ENCODE assay signal across 18 mouse cellular contexts in the genomic region with DNA sequence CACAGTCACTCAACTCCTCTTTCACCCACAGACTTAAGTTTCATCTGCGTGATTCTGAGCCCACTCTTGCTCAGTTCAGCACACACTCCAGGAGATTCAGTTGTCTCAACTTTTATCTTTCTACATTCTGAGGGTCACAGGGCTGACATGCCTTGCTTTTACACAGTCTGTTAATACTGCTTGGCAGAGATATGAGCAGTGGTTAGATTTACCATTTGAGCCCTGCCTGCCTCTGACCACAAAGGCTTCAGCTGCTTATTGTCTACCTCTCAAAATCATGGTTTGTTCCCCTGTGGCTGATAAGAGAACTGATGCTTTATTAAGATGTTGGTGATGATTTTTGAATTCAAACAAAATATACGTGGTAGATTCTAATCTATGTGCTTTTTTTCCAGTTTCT.
"Had no signal": no experiment of that assay in that cellular context is flagged by ENCODE, and none has a peak within 500 bp of the region (broad histone marks: within the 10 kb centered on the region; RNA-seq: fewer than 3 reads in every experiment).

No protein-coding gene starts in this region.

- H3K4me3 ChIP-seq: intestine, embryonic 15.5 days; kidney, embryonic 15.5 days; limb, embryonic 13.5 days; liver, embryonic 15.5 days; neural tube, embryonic 13.5 days; stomach, embryonic 15.5 days had no signal

- H3K27ac ChIP-seq: intestine, embryonic 15.5 days; kidney, embryonic 15.5 days; limb, embryonic 13.5 days; liver, embryonic 15.5 days; neural tube, embryonic 13.5 days; stomach, embryonic 15.5 days had no signal

- H3K4me2 ChIP-seq: intestine, embryonic 15.5 days; kidney, embryonic 15.5 days; limb, embryonic 13.5 days; liver, embryonic 15.5 days; lung, embryonic 14.5 days; neural tube, embryonic 13.5 days; stomach, embryonic 15.5 days had no signal

- H3K27me3 ChIP-seq: intestine, embryonic 15.5 days; kidney, embryonic 15.5 days; limb, embryonic 13.5 days; liver, embryonic 15.5 days; neural tube, embryonic 13.5 days; stomach, embryonic 15.5 days had no signal

- H3K36me3 ChIP-seq: intestine, embryonic 15.5 days; kidney, embryonic 15.5 days; limb, embryonic 13.5 days; liver, embryonic 15.5 days; neural tube, embryonic 13.5 days; stomach, embryonic 15.5 days had no signal

- DNase-seq: kidney, adult 18-20 months; kidney, postnatal 25 days; layer of hippocampus, adult 9-11 months; layer of hippocampus, postnatal 36 days; left cerebral cortex, postnatal 4 days; lung, embryonic 14.5 days; lung, postnatal 10 days; lung, postnatal 4 days; midbrain, embryonic 14.5 days; retina, postnatal 1 day; right cerebral cortex, postnatal 14 days; thymus, postnatal 36 days had no signal

- H3K9me3 ChIP-seq: intestine, embryonic 15.5 days; kidney, embryonic 15.5 days; limb, embryonic 13.5 days; liver, embryonic 15.5 days; neural tube, embryonic 13.5 days; stomach, embryonic 15.5 days had no signal

- H3K9ac ChIP-seq: intestine, embryonic 15.5 days; kidney, embryonic 15.5 days; limb, embryonic 13.5 days; liver, embryonic 15.5 days; lung, embryonic 14.5 days; neural tube, embryonic 13.5 days; stomach, embryonic 15.5 days had no signal

- H3K4me1 ChIP-seq: intestine, embryonic 15.5 days; kidney, embryonic 15.5 days; limb, embryonic 13.5 days; liver, embryonic 15.5 days; neural tube, embryonic 13.5 days; stomach, embryonic 15.5 days had no signal

- ATAC-seq: intestine, embryonic 15.5 days had no signal
